Mouse (Mus musculus): ENCODE results near the gene Xiap.

Xiap gene

GRCm38 (mm10) chrX:42088136-42088535 lies 28.7 kb downstream of the Xiap start:
- no peak for DNase-seq

- no peak for DNase-seq
These were observed 47.7 kb downstream of the Xiap start for GRCm38 (mm10) chrX:42107137-42107536.

- DNase-seq: no peak
These were observed 51.1 kb downstream of the Xiap start for GRCm38 (mm10) chrX:42110585-42110984.

- no peak for DNase-seq
These were observed 60.1 kb downstream of the Xiap start for GRCm38 (mm10) chrX:42119442-42120048.

- DNase-seq: no peak
These were observed 65.7 kb downstream of the Xiap start for GRCm38 (mm10) chrX:42124963-42125697.

- DNase-seq: peak; percentile 17 to 67
These were observed 80.4 kb downstream of the Xiap start for GRCm38 (mm10) chrX:42139882-42140281.

GRCm38 (mm10) chrX:42142620-42143019 lies 83.1 kb downstream of the Xiap start:
- DNase-seq: no peak

GRCm38 (mm10) chrX:42143991-42144390 lies 84.5 kb downstream of the Xiap start:
- DNase-seq: no peak

GRCm38 (mm10) chrX:42148016-42148451 lies 88.6 kb downstream of the Xiap start:
- DNase-seq: peak; percentile 44 to 61

- DNase-seq: peak; percentile 92 to 95
These were observed 89.5 kb downstream of the Xiap start, which contains the start of gene Stag2 for GRCm38 (mm10) chrX:42148788-42149556. Gene Stag2, plus strand, starts transcription at chrX:42149317.

GRCm38 (mm10) chrX:42149557-42150345 lies 90.3 kb downstream of the Xiap start:
- DNase-seq: peak; percentile 52 to 72

GRCm38 (mm10) chrX:42150346-42151023 lies 91.0 kb downstream of the Xiap start:
- DNase-seq: peak; percentile 81 to 90

GRCm38 (mm10) chrX:42151024-42151754 lies 91.7 kb downstream of the Xiap start:
- DNase-seq: no peak

- peak; percentile 85 to 92 for DNase-seq
These were observed 92.5 kb downstream of the Xiap start for GRCm38 (mm10) chrX:42151903-42152369.

- DNase-seq: no peak
These were observed 93.6 kb downstream of the Xiap start for GRCm38 (mm10) chrX:42153056-42153455.
